Mouse (Mus musculus): Measurements from ENCODE around the gene Zbtb20. TPM values are rescaled to one million over a fixed set of nuclear protein-coding genes. Genes with fewer than 3 reads are reported as not detected.

The Zbtb20 gene
- polyA plus RNA-seq, 1 experiment: 0.13 TPM

DNA sequence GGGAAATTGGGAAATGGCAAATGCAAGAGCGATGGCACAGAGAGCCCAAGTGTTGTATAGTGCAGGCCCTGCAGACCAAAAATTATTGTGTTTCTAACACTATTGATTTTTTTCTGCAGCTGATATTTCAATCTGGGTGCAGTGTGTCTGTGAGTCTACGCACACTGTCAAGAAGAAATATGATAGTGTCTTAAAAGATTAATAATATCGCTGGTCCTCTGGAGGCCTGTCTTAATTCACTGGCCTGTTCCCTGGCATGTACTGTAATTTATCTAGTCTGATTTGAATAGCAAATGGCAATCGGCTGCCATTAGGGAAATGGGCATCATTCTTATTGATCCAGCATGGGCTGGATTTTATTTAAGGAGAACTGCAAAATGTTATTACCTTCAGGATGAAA lies 401.1 kb downstream of the Zbtb20 start:
- Histone ChIP-seq H3K4me1 (ENCODE audit: control insufficient read depth) (no peaks in the 10 kb centered on the region), H3K4me3 (replicated peaks) (no peak overlapping the region), H3K9me3 (ENCODE audit: control insufficient read depth, low read length) (no peaks in the 10 kb centered on the region), H3K27me3 (ENCODE audit: control insufficient read depth) (no peaks in the 10 kb centered on the region), H3K36me3 (ENCODE audit: control insufficient read depth) (no peaks in the 10 kb centered on the region)
- no peak for TF ChIP-seq TAL1 (IDR thresholded peaks at IDR 0.05; ENCODE audit: low read length)
- no peak for TF ChIP-seq GATA1 (IDR thresholded peaks at IDR 0.05; ENCODE audit: low read length)

DNA sequence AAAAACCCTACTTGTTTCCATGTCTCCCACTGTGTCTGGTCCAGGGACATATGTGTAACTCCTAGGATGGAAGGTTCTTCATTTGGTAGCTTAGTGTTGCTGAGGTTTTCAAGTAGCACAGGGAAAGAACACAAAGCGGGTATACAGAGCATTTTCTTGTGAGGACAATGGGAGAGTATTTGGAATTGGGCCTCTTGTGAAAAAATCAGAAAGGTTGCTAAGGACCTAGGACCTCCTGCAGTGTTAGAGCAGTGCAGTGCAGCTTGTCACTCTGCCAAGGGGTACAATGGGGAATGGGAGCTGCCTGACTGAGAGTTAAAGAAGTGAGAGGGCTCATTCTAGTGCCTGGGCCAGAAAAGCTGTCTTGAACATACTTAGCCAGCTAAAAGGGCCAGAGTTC lies 410.6 kb downstream of the Zbtb20 start:
- Histone ChIP-seq H3K27me3 (ENCODE audit: control insufficient read depth) (no peaks in the 10 kb centered on the region), H3K4me1 (ENCODE audit: control insufficient read depth) (no peaks in the 10 kb centered on the region), H3K4me3 (replicated peaks) (no peak overlapping the region), H3K9me3 (ENCODE audit: control insufficient read depth, low read length) (no peaks in the 10 kb centered on the region), H3K36me3 (ENCODE audit: control insufficient read depth) (no peaks in the 10 kb centered on the region)
- TF ChIP-seq GATA1 (IDR thresholded peaks at IDR 0.05; ENCODE audit: low read length): no peak
- no peak for TF ChIP-seq TAL1 (IDR thresholded peaks at IDR 0.05; ENCODE audit: low read length)

DNA sequence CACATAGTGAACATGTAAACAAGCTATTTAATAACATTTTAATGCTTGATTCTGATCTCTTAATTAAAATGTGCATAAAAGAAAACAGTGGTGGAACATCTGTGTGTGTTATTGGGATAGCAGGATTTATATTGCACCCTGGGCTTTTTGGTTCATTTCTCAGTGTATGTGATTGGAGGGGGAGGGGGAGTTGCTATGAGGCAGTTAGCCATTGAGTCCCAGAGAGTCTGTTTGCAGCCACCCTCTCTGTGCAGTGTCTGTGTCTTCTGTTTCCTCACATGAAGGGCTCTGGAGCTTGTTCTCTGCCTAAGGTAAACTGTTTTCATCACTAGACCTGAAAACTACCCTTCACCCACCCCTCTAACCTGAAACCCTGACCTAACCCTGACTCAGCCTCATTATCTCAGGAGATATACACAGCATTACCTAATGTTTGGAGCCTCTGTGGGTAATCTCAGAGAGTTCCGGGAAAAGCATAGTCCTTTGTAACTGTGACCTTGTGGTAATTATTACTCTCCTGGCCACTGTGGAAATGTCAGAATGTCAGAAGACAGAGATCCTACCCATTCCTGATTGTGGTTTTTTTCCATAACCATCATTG lies 411.2 kb downstream of the Zbtb20 start:
- Histone ChIP-seq H3K36me3 (ENCODE audit: control insufficient read depth) (no peaks in the 10 kb centered on the region), H3K4me3 (replicated peaks) (no peak overlapping the region), H3K9me3 (ENCODE audit: control insufficient read depth, low read length) (no peaks in the 10 kb centered on the region), H3K4me1 (ENCODE audit: control insufficient read depth) (no peaks in the 10 kb centered on the region), H3K27me3 (ENCODE audit: control insufficient read depth) (no peaks in the 10 kb centered on the region)
- TF ChIP-seq GATA1 (IDR thresholded peaks at IDR 0.05; ENCODE audit: low read length): no peak
- TF ChIP-seq TAL1 (IDR thresholded peaks at IDR 0.05; ENCODE audit: low read length): no peak

DNA sequence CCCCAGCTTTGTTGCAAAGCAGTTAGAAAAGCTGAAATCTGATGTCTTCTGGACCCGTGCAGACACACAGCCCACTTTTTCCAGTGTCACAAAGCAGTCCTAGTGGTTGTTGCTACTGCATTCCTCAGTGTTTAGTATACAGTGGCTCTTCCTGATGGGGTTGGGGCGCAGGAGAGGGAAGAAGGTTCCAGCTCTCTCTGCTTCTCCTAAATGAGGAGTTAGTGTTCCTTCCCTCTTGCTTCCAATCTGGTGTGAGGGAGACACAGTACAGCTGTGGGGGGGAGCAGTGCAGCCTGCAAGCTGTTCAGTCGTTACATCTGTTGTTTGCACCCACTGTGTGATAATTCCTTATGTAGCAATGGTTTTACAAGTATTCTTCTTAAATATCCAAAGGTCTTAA lies 415.7 kb downstream of the Zbtb20 start:
- TF ChIP-seq TAL1 (IDR thresholded peaks at IDR 0.05; ENCODE audit: low read length): no peak
- TF ChIP-seq GATA1 (IDR thresholded peaks at IDR 0.05; ENCODE audit: low read length): no peak
- H3K9me3 ChIP-seq (ENCODE audit: control insufficient read depth, low read length): no peaks in the 10 kb centered on the region
- H3K36me3 ChIP-seq (ENCODE audit: control insufficient read depth): no peaks in the 10 kb centered on the region
- no peaks in the 10 kb centered on the region for H3K4me1 ChIP-seq (ENCODE audit: control insufficient read depth)
- H3K27me3 ChIP-seq (ENCODE audit: control insufficient read depth): no peaks in the 10 kb centered on the region
- H3K4me3 ChIP-seq (replicated peaks): no peak overlapping the region

DNA sequence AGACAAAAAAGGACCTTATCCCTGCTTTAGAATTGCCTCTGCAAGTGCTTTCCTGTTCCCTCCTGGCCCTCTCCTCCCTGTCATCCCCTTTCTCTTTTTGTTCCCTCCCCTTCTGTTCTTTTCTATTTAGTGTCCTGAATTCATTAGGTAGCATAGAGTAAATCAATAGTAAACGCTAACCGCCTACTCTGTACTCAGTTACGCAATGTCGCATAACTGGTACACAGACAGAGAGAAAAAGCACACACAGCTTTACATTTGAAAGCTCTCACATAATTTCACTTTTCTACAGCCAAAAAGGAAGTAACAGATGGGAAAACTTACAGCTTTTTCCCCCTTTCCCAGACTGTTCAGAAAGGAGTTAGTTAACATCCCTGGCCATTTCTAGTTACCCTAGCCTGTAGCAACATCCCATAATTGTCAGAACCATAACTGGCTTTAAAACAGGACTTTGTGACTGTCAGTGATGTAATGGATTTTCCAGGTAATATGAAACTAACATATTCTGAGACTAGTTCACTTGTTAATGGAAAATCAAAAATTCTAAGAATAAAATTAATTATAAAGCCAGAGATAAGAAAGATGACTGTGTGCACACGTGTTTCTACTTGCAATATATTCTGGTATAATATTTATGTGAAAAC lies 422.4 kb downstream of the Zbtb20 start:
- no peaks in the 10 kb centered on the region for H3K36me3 ChIP-seq (ENCODE audit: control insufficient read depth)
- H3K27me3 ChIP-seq (ENCODE audit: control insufficient read depth): no peaks in the 10 kb centered on the region
- no peaks in the 10 kb centered on the region for H3K4me1 ChIP-seq (ENCODE audit: control insufficient read depth)
- H3K9me3 ChIP-seq (ENCODE audit: control insufficient read depth, low read length): no peaks in the 10 kb centered on the region
- H3K4me3 ChIP-seq (replicated peaks): no peak overlapping the region
- no peak for TF ChIP-seq TAL1 (IDR thresholded peaks at IDR 0.05; ENCODE audit: low read length)
- no peak for TF ChIP-seq GATA1 (IDR thresholded peaks at IDR 0.05; ENCODE audit: low read length)

DNA sequence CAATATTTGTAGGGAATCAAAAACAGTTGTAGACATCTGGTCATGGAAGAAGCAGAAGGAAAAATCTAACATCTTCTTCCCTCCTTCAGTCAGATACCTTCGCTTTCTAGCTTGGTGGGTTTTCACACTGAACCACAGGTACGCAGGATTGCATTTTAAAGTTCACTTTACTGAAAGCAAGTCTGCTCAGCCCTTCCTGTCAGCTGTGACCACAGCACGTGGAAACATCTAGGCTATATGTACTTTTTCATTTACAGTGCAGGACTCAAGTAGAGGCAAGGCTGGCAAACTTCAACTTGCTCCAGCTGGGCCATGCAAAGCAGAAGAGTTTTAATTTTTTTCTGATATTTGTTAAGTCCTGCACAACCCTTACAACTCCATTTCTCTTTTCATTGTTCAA lies 424.7 kb downstream of the Zbtb20 start:
- H3K36me3 ChIP-seq (ENCODE audit: control insufficient read depth): no peaks in the 10 kb centered on the region
- H3K9me3 ChIP-seq (ENCODE audit: control insufficient read depth, low read length): no peaks in the 10 kb centered on the region
- no peaks in the 10 kb centered on the region for H3K27me3 ChIP-seq (ENCODE audit: control insufficient read depth)
- no peak for TF ChIP-seq TAL1 (IDR thresholded peaks at IDR 0.05; ENCODE audit: low read length)
- no peak for TF ChIP-seq GATA1 (IDR thresholded peaks at IDR 0.05; ENCODE audit: low read length)
- H3K4me3 ChIP-seq (replicated peaks): no peak overlapping the region
- H3K4me1 ChIP-seq (ENCODE audit: control insufficient read depth): no peaks in the 10 kb centered on the region

DNA sequence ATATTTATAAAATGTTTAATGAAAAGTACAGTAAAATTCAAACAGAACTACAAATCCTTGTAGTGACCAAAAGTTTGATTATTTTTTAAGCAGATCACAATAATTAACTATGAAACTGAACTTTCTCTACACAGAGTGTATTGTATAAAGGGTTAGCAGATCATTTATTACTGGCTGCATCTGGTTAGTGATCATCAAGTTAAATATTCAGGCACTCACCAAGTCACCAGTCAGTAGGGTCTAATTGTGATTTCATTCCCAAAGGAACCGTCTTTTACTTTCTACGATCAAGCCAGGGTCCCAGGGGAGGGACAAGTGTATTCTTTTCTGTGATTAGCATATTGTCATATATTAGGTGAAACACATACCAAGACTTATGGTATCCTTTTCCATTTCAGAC lies 426.5 kb downstream of the Zbtb20 start:
- no peaks in the 10 kb centered on the region for H3K4me1 ChIP-seq (ENCODE audit: control insufficient read depth)
- H3K36me3 ChIP-seq (ENCODE audit: control insufficient read depth): no peaks in the 10 kb centered on the region
- TF ChIP-seq TAL1 (IDR thresholded peaks at IDR 0.05; ENCODE audit: low read length): no peak
- TF ChIP-seq GATA1 (IDR thresholded peaks at IDR 0.05; ENCODE audit: low read length): no peak
- no peaks in the 10 kb centered on the region for H3K9me3 ChIP-seq (ENCODE audit: control insufficient read depth, low read length)
- no peaks in the 10 kb centered on the region for H3K27me3 ChIP-seq (ENCODE audit: control insufficient read depth)
- H3K4me3 ChIP-seq (replicated peaks): no peak overlapping the region

DNA sequence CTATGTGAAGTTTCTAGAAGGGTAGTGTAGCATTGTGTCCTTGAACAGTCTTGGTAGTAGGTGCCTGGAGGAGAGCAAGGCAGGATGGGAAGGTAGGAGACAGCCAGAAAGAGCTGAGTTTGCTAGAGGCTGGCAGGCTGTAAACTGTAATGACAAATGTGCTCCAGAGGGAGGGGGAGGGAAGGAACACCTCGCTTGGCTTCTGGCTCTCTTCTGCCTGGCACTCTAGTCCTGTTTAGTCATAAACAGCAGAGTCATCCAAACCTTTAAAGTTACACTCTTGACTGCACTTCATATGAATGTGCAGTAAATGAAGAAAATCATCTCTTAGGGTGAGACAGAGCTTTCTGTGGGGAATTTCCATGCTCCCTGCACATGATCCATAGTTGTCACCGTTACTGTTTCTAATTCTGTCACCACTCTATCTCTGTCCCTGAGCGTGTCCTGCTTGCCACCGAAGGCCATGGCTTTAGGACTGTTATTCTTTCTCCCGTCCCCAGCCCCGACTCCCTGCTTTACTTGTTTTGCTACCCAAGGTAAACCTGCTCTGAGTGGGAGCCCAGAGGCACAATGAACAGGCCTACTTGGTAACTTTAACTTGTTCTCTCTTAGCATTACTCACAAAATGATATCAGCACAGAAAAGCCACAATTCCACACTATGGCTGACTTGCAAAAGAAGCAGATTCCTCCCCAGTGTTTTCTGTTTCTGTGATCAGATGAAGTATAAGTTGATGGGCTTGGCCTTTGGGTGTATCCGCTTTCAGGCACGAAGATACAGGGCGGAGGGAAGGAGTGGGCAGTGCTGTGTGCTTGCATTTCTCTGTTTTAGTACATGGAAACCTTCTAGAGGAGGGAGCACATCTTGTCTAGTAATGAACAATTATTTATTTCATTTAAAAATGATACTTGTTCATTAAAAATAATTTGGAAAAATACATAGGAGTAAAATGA lies 427.8 kb downstream of the Zbtb20 start:
- Histone ChIP-seq H3K4me3 (replicated peaks) (no peak overlapping the region), H3K9me3 (ENCODE audit: control insufficient read depth, low read length) (no peaks in the 10 kb centered on the region), H3K36me3 (ENCODE audit: control insufficient read depth) (no peaks in the 10 kb centered on the region), H3K27me3 (ENCODE audit: control insufficient read depth) (no peaks in the 10 kb centered on the region), H3K4me1 (ENCODE audit: control insufficient read depth) (no peaks in the 10 kb centered on the region)
- TF ChIP-seq TAL1 (IDR thresholded peaks at IDR 0.05; ENCODE audit: low read length) (no peak), GATA1 (IDR thresholded peaks at IDR 0.05; ENCODE audit: low read length) (no peak)

DNA sequence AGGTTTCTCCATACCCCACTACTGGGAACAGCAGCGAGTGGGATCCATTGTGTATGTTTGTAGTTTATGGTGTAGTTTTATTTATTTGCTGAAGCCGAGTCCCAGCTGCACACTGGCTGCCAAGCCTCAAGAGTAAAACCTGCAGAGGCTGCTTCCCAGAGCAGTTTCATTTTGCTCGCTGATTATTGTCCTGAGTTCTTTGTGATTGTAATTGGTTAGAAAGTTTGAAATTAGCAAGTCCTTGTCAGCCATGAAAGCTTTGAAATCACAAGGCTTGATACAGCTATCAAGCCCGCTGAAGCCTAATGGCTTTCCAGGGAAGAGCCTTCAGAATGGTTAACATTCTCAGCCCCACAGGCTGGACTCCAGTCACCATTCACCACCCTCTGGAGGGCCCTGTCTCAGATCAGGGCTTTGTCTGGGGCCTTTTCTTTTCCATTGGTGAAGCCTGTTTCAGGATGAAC lies 434.3 kb downstream of the Zbtb20 start:
- no peaks in the 10 kb centered on the region for H3K36me3 ChIP-seq (ENCODE audit: control insufficient read depth)
- H3K9me3 ChIP-seq (ENCODE audit: control insufficient read depth, low read length): peaks cover 2% of the 10 kb centered on the region
- H3K4me3 ChIP-seq (replicated peaks): no peak overlapping the region
- TF ChIP-seq GATA1 (IDR thresholded peaks at IDR 0.05; ENCODE audit: low read length): no peak
- no peak for TF ChIP-seq TAL1 (IDR thresholded peaks at IDR 0.05; ENCODE audit: low read length)
- H3K4me1 ChIP-seq (ENCODE audit: control insufficient read depth): no peaks in the 10 kb centered on the region
- H3K27me3 ChIP-seq (ENCODE audit: control insufficient read depth): no peaks in the 10 kb centered on the region

All from erythroblast, embryonic 14.5 days (primary cell).